Mouse (Mus musculus): Measurements from ENCODE around the gene Dlx5. TPM values are rescaled to one million over a fixed set of nuclear protein-coding genes. Genes with fewer than 3 reads are reported as not detected.

Dlx5 gene
- not detected in 2 replicates for total RNA-seq (2017)

- no peak for ATAC-seq (replicated peaks in 1 of 2; ENCODE audit: insufficient read depth in 1 of 2, low FRiP score in 2 of 2, low TSS enrichment in 1 of 2, low read depth in 1 of 2, poor library complexity in 2 of 2, severe bottlenecking in 2 of 2)
These were observed at the start of gene Dlx5 for GRCm38 (mm10) chr6:6881638-6882190. Gene Dlx5, minus strand, starts transcription at chr6:6882085.

GRCm38 (mm10) chr6:6931507-6931906 lies 49.6 kb upstream of the Dlx5 start:
- no peak for ATAC-seq (replicated peaks in 1 of 2; ENCODE audit: insufficient read depth in 1 of 2, low FRiP score in 2 of 2, low TSS enrichment in 1 of 2, low read depth in 1 of 2, poor library complexity in 2 of 2, severe bottlenecking in 2 of 2)

GRCm38 (mm10) chr6:6930831-6931230 lies 48.9 kb upstream of the Dlx5 start:
- ATAC-seq (replicated peaks in 1 of 2; ENCODE audit: insufficient read depth in 1 of 2, low FRiP score in 2 of 2, low TSS enrichment in 1 of 2, low read depth in 1 of 2, poor library complexity in 2 of 2, severe bottlenecking in 2 of 2): no peak

- ATAC-seq (replicated peaks in 1 of 2; ENCODE audit: insufficient read depth in 1 of 2, low FRiP score in 2 of 2, low TSS enrichment in 1 of 2, low read depth in 1 of 2, poor library complexity in 2 of 2, severe bottlenecking in 2 of 2): no peak
These were observed 43.4 kb upstream of the Dlx5 start for GRCm38 (mm10) chr6:6925264-6925663.

- ATAC-seq (replicated peaks in 1 of 2; ENCODE audit: insufficient read depth in 1 of 2, low FRiP score in 2 of 2, low TSS enrichment in 1 of 2, low read depth in 1 of 2, poor library complexity in 2 of 2, severe bottlenecking in 2 of 2): no peak
These were observed 35.4 kb upstream of the Dlx5 start for GRCm38 (mm10) chr6:6917334-6917733.

GRCm38 (mm10) chr6:6915526-6915915 lies 33.6 kb upstream of the Dlx5 start:
- ATAC-seq (replicated peaks in 1 of 2; ENCODE audit: insufficient read depth in 1 of 2, low FRiP score in 2 of 2, low TSS enrichment in 1 of 2, low read depth in 1 of 2, poor library complexity in 2 of 2, severe bottlenecking in 2 of 2): peak; percentile 78 to 91

- ATAC-seq (replicated peaks in 1 of 2; ENCODE audit: insufficient read depth in 1 of 2, low FRiP score in 2 of 2, low TSS enrichment in 1 of 2, low read depth in 1 of 2, poor library complexity in 2 of 2, severe bottlenecking in 2 of 2): peak; percentile 79 to 90; a peak in 3 of 4 replicates
These were observed 33.1 kb upstream of the Dlx5 start for GRCm38 (mm10) chr6:6914849-6915525.

- ATAC-seq (replicated peaks in 1 of 2; ENCODE audit: insufficient read depth in 1 of 2, low FRiP score in 2 of 2, low TSS enrichment in 1 of 2, low read depth in 1 of 2, poor library complexity in 2 of 2, severe bottlenecking in 2 of 2): no peak
These were observed 32.4 kb upstream of the Dlx5 start for GRCm38 (mm10) chr6:6914304-6914703.

- no peak for ATAC-seq (replicated peaks in 1 of 2; ENCODE audit: insufficient read depth in 1 of 2, low FRiP score in 2 of 2, low TSS enrichment in 1 of 2, low read depth in 1 of 2, poor library complexity in 2 of 2, severe bottlenecking in 2 of 2)
These were observed 27.7 kb upstream of the Dlx5 start for GRCm38 (mm10) chr6:6909586-6909985.

- no peak for ATAC-seq (replicated peaks in 1 of 2; ENCODE audit: insufficient read depth in 1 of 2, low FRiP score in 2 of 2, low TSS enrichment in 1 of 2, low read depth in 1 of 2, poor library complexity in 2 of 2, severe bottlenecking in 2 of 2)
These were observed 8.2 kb upstream of the Dlx5 start for GRCm38 (mm10) chr6:6890047-6890446.

GRCm38 (mm10) chr6:6886225-6886624 lies 4.3 kb upstream of the Dlx5 start:
- no peak for ATAC-seq (replicated peaks in 1 of 2; ENCODE audit: insufficient read depth in 1 of 2, low FRiP score in 2 of 2, low TSS enrichment in 1 of 2, low read depth in 1 of 2, poor library complexity in 2 of 2, severe bottlenecking in 2 of 2)

- peak; percentile 59 to 67 for ATAC-seq (replicated peaks in 1 of 2; ENCODE audit: insufficient read depth in 1 of 2, low FRiP score in 2 of 2, low TSS enrichment in 1 of 2, low read depth in 1 of 2, poor library complexity in 2 of 2, severe bottlenecking in 2 of 2)
These were observed 3.0 kb upstream of the Dlx5 start for GRCm38 (mm10) chr6:6884897-6885296.

- ATAC-seq (replicated peaks in 1 of 2; ENCODE audit: insufficient read depth in 1 of 2, low FRiP score in 2 of 2, low TSS enrichment in 1 of 2, low read depth in 1 of 2, poor library complexity in 2 of 2, severe bottlenecking in 2 of 2): no peak
These were observed 447 bp upstream of the Dlx5 start for GRCm38 (mm10) chr6:6882266-6882797.

- no peak for ATAC-seq (replicated peaks in 1 of 2; ENCODE audit: insufficient read depth in 1 of 2, low FRiP score in 2 of 2, low TSS enrichment in 1 of 2, low read depth in 1 of 2, poor library complexity in 2 of 2, severe bottlenecking in 2 of 2)
These were observed 709 bp downstream of the Dlx5 start for GRCm38 (mm10) chr6:6881115-6881637.

GRCm38 (mm10) chr6:6880361-6881114 lies 1.3 kb downstream of the Dlx5 start:
- no peak for ATAC-seq (replicated peaks in 1 of 2; ENCODE audit: insufficient read depth in 1 of 2, low FRiP score in 2 of 2, low TSS enrichment in 1 of 2, low read depth in 1 of 2, poor library complexity in 2 of 2, severe bottlenecking in 2 of 2)

- ATAC-seq (replicated peaks in 1 of 2; ENCODE audit: insufficient read depth in 1 of 2, low FRiP score in 2 of 2, low TSS enrichment in 1 of 2, low read depth in 1 of 2, poor library complexity in 2 of 2, severe bottlenecking in 2 of 2): no peak
These were observed 2.2 kb downstream of the Dlx5 start for GRCm38 (mm10) chr6:6879371-6880325.

- no peak for ATAC-seq (replicated peaks in 1 of 2; ENCODE audit: insufficient read depth in 1 of 2, low FRiP score in 2 of 2, low TSS enrichment in 1 of 2, low read depth in 1 of 2, poor library complexity in 2 of 2, severe bottlenecking in 2 of 2)
These were observed 3.0 kb downstream of the Dlx5 start for GRCm38 (mm10) chr6:6878841-6879291.

Measured in hematopoietic stem cell, adult 5-6 weeks (primary cell).